Mouse (Mus musculus) c-Kit-positive CD71-positive TER-119-positive erythroid progenitor cells, embryonic 14.5 days (primary cell): Measurements from ENCODE around the gene Pip4p1.
A peak's percentile ranks its signal among the peaks of the same experiment; 100 is the strongest.
"Not testable (repeated sequence)": the region's sequence is repeated elsewhere in the genome, so short reads cannot be mapped to it uniquely, and the experiment has no call there.

Source experiments
- DNase-seq: peaks from one replicate; pipeline ENCODE4 v3.0.0-alpha.2; 2013; ENCODE audit warnings: low spot score

Pip4p1 gene

DNA sequence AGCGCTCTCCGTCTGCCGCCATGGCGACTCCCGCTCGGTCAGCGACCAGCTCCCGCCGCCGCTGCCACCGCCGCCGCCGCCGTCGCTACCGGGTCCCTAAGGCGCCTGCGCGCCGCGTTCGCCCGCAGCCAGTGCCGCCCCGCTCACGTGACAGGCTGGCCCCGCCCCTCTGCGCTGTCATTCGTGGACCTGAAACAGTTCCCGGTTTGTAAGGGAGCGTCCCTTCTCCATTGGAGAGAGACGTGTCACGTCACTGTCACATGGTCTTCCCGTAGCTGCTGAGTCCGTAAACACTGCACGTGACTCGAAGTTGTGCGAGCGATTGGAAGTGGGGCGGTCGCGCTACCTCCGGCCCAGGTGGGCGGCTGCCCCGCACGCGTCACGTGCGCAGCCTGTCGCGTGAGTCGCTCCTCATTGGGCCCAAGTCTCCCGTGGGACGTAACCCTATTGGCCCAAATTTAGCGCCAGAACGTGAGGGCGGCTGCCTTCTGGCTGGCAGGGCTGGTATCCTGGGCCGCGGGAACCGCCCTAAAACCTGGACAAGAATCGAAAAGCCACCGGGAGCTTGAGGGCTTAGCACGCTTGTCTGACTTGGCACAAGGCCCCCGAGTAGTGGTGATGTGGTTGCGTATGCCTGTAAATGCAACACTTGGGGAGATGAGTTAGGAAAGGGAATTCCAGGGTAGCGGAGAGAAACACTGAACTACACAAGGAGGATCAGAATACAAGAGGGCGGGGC, at the start of gene Pip4p1, which contains the start of gene Pnp:
Gene Pip4p1, minus strand, starts transcription at position 103 of the 739 bp plus-strand sequence.
Gene Pnp, plus strand, starts transcription at position 329 of the 739 bp plus-strand sequence.
- peak; percentile 98 for DNase-seq

DNA sequence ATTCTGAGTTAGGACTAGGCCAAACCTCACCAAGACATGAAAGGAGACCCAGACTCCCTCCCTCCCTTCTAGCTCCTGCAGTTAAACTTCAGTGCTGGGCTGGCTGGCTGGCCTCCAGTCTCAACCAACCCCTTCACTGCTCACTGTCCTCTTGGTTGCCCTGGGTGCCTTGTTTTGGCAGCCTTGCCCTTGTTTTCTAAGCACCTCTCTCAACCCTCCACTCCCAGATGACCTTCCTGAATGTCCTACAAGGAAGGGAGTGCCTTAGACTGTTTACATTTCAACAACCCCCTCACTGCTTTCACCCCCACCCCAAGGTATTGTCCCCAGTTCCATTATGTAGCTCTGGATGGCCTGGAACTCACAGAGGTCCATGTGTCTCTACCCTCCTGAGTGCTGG, 49.0 kb upstream of the Pip4p1 start:
- DNase-seq = no peak

DNA sequence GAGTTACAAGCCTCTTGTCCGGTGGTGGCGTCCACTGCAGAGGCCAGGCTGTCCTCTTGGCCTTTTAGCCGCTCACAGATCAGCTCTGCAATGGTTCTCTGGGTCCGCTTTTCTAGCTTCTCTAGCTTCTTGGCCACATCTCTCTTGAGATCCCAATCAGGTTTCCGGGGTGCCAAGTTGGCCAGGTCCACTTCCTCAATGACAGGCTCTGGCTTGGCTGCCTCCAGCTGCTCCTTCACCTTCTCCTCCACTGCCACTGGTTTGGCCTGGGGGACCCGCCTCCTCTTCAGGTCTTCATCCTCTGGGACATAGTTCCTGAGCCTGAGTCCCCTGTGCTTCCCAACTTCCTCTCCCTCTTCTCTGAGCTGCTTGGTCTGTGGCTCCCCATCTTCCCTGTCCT, 47.8 kb upstream of the Pip4p1 start:
- DNase-seq = not testable (repeated sequence)

DNA sequence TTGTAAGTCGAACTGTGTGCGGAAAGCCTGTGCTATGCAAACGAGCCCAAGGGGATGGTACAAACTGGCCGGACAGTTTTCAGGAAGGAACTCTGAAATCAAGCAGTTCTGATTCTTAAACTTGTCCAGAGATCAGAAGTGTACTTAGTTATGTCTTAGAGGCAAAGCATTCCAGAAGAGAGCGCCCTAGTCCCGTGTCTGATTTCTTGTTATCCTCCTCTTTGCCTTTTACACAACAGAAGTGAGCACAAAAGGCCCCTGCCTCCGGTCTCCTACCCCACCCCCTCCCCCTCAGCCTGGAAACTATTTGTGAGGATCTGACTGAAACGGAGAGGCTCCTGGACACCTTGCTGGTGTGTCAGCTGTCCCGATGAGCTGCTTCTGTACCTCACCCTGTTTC, 46.0 kb upstream of the Pip4p1 start:
- DNase-seq = no peak

DNA sequence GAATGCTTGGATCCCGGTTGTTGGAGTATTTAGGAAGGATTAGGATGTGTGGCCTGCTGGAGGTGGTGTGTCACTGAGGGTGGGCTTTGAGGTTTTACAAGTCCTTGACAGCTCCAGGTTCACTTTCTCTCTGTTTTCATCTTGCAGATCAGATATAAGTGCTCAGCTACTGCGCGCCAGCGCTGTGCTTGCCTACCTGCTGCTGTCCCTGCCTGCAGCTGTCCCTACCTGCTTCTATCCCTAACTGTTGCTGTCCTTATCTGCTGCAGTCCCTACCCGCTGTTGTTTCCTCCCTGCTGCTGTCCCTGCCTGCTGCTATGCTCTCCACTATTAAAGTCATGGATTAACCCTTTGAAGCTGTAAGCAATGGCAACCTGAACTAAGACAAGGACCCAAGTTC, 44.3 kb upstream of the Pip4p1 start:
- DNase-seq = no peak

DNA sequence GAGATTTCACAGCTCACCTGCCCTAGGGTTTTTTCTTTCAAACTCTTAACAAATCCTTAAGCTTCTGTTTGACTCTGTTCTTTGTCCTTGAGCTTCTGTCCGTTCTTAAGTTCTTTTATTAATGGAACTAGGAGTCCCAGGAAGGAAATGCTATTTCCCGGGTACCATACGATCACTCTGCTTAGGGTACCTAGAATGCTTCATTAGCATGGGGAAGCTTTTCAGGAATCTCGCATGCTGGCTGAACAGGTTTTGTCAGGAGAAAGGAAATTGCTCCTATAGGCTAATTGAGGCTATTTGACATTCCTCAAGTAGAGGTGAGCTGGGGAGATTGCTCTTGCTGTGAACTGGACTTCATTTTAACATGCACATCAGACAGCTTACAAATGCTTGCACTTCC, 43.0 kb upstream of the Pip4p1 start:
- DNase-seq = no peak

DNA sequence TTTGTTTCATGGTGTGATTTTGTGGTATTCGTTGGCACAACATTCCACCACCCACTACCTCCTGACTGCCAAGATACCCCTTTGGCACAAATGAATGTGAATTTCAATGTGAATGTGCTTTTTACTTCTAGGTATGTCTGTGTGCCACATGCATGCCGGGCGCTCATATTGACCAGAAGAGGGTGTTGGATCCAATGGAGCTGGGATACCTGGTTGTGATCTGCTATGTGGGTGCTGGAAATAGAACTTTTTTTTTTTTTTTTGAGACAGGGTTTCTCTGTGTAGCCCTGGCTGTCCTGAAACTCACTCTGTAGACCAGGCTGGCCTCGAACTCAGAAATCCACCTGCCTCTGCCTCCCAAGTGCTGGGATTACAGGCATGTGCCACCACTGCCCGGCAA, 42.4 kb upstream of the Pip4p1 start:
- DNase-seq = not testable (repeated sequence)

DNA sequence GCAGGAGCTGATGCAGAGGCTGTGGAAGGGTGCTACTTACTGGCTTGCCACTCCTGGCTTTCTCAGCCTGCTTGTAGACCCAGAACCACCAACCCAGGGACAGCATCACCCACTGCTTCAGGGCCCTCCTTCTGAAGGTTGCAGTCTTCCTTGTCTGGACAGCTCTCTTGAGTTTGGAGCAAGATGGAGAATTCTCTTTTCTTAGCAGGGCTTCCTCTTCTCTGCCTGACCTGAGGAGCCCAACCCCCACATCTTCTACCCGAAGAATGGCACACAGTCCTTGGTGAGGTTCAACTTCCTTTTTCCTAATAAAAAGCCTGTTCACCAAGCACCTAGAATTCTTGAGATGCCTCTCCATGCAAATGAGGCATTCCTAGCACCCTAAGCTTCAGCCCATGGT, 40.2 kb upstream of the Pip4p1 start:
- no peak for DNase-seq

DNA sequence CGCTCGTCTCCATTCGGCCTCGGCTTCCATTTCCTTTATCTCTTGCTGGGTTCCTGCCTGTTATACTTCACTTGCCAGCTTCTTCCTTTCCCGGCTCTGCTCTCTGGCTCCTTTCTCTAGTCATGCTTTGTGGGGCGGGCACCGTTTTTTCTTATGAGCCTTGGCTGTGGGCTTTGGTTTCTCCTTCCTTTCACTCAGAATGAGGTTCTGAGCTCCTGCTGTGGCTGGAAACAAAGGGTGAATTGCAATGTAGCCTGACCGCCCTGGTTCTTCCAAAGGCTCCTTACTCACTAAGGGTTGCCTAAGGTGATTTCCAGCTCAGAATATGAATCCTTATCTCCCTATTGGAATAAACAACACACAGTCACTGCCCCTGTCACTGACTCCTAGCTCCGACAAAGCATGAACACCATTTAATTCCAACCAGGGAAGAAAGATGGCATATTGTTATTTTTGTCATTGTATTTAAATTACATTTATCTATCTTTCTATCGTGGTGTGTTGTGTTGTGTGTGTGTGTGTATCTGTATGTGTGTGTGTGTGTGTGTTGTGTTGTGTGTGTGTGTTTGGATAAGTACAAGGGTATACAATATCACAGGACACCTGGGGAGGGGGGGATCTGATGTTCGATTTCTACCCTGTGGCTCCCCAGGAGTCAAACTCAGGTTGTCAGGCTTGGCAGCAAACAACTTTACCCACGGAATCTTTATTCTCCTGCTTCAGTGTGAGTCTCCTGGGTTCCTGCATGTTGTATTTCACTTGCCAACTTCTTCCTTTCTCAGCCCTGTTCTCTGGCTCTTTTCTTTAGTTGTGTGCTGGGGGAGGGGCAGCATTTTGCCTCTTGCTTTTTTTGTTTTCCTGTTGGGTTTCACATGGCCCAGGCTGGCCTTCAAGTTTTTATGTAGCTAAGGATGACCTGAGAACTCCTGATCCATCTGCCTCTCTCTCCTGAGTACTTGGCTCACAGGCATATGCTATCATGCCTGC, 39.2 kb upstream of the Pip4p1 start:
- DNase-seq = no peak

DNA sequence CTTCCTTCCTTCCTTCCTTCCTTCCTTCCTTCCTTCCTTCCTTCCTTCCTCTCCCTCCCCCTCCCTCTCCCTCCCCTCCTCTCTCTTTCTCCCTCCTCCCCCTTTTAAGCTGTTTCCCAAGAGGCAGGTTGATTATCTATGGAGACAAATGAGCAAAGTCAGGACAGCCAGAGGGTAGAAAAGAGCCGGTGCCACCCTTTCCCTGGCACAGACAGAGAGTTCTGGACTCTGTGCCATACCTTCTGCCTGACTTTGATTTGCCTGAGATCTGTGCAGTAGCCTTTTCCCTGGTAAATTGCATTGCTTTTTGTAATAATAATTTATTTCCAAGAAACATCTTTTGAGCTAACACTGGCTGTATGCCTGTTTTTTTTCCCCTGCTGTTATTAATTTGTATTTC, 38.4 kb upstream of the Pip4p1 start:
- no peak for DNase-seq

DNA sequence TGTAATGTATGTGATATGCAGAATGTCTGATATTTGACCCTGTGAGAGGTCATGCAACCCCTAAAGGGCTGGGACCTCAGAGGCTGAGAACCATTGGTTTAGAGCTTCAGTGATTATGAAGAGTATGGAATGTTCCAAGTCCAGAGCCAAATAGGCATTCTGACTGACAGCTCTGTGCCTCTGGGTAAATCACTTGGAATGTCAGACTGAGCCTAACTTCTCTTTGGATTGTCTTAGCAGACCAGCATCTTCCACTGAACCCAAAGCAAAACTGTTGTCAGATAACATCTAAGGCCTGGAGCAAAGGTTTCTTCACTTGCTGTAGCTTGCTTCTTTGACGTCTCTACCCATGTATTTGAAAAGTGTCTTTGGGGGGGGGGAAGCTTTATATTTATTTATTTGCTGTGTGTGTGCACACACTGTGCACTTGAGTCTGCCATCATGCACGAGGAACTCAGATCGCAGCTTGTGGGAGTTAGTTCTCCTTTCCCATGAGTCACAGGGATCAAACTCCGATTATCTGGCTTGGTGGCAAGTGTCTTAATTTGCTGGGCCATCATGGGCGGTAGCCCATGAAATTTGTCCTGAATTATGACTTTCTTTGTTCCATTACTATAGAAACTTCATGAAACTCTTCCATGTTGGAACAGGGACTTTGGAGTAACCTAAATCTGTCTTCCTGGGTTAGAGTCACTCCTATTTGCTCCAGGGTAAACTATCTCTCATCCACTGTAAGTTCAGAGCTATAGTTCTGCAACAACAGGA, 37.7 kb upstream of the Pip4p1 start:
- no peak for DNase-seq

DNA sequence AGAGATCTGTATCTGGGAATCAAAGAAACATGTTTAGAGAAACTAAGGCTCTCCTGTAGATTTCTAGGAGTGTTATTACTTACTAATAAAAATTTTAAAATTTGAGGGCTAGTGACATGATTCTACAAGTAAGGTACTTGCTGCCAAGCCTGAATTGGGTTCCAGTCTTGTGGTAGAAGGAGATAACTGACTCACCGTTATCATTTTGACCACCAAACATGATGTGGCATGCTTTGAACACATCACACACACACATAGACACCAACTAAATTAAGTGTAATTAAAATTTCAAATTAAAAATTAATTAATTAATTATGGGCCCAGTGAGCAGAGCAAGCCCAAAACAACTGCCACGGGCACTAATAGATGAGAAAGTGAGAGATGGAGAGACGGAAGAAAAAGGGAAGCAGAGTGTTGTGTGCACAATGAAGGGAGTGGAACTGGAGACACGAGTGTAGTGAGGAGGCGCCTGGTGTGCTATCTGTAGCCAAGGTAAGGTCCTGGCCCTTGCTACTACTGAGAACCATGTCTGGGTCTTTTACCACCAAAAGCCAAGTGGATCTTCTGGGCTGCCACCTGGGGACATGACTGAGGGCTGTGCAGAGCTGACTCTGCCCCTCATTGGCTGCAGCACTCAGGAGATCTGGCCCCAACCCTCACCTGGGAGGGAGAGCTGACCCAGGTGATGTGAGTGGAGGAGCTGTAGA, 27.8 kb upstream of the Pip4p1 start:
- not testable (repeated sequence) for DNase-seq

DNA sequence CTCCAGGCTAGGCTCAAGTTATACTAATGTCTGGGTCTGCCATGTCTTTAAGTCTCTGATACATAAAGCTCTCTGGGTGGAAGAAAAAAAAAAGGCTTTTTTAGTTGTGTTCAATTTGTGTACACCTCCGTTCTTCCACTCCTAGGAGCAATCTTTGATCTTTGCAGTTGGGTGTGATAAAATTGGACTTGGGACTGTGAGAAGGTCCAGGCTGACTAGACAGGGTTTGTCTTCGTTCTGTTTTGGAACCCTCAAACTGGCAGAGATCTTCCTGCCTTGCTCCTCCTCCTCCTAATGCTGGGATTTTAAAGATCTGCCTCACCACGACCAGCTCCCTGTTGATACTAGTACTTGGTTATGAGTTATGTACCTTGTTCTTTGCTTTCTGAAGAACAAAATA, 26.5 kb upstream of the Pip4p1 start:
- not testable (repeated sequence) for DNase-seq

DNA sequence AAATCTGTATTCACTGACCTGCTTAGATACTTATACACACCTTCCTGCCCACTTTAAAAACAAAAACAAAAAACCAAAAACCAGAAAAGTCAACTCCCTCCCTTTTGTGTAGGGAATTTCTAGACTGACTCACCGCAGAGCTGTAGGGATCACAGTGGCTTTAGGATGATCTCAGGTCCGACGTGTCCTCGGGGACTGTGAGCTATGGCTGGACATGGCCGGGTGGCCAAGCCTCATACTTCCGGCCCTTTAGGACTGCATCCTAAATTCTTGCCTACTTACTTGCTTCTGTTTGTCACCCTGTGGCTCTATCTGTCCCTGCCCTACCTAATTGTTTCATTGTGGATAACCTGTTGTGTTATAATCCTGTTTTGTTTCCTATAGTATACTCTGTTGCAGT, 26.1 kb upstream of the Pip4p1 start:
- not testable (repeated sequence) for DNase-seq

DNA sequence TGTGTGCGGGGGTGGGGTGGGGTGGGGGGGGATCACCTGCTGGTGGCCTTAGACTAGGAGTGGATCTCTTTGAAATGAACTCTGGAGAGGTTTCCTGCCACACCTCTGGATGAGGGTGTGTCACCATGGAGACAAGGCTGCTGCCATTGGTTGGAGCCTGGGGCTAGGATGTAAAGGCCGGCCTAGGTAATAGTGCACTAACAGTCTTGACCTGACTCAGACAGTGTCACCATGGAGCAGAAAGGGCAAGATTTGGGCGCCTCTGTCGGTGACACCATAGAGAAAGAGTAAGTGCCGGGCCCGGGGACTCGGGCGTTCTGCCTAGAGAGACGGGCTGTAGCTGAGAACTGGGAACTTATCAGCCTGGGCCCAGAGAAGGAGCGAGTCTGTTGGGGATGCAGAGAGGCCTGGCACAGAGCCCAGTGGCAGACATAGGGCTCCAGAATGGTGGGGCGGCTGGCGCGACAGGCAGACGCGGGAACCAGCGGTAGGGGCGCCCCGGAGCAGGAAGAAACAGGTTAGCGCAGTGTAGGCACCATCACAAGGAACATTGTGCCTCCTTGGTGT, 25.4 kb upstream of the Pip4p1 start, which contains the start of gene Pnp2:
Gene Pnp2, plus strand, starts transcription at position 51 of the 567 bp plus-strand sequence.
- not testable (repeated sequence) for DNase-seq

DNA sequence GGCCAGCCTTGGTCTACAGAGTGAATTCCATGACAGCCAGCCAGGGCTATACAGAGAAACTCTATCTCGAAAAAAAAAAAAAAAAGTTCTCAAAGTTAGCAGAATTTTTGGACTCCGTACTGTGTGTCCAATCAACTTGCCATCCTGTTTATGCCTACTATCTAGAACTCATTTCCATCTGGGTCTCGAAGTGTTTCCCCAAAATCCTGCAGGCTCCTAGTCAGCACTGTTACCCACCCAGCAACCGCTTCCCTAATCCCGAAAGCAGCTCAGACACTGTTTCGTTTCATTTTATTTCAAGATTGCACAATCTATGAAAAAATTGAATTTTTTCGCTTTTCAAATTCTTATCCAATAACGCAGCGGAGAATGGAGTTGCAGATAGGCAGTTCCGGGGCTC, 24.8 kb upstream of the Pip4p1 start:
- DNase-seq = no peak

DNA sequence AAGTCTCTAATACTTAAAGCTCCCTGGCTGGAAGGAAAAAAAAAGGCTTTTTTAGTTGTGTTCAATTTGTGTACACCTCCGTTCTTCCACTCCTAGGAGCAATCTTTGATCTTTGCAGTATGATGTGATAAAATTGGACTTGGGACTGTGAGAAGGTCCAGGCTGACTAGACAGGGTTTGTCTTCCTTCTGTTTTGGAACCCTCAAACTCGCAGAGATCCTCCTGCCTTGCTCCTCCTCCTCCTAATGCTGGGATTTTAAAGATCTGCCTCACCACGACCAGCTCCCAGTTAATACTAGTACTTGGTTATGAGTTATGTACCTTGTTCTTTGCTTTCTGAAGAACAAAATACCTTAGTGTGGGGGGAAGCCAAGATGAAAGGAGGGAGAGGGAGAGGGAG, 14.9 kb upstream of the Pip4p1 start:
- DNase-seq = not testable (repeated sequence)

DNA sequence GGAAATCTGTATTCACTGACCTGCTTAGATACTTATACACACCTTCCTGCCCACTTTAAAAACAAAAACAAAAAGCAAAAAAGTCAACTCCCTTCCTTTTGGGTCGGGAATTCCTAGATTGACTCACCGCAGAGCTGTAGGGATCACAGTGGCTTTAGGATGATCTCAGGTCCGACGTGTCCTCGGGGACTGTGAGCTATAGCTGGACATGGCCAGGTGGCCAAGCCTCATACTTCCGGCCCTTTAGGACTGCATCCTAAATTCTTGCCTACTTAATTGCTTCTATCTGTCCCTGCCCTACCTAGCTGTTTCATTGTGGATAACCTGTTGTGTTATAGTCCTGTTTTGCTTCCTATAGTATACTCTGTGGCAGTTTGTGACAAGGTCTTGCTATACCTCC, 14.4 kb upstream of the Pip4p1 start:
- not testable (repeated sequence) for DNase-seq

DNA sequence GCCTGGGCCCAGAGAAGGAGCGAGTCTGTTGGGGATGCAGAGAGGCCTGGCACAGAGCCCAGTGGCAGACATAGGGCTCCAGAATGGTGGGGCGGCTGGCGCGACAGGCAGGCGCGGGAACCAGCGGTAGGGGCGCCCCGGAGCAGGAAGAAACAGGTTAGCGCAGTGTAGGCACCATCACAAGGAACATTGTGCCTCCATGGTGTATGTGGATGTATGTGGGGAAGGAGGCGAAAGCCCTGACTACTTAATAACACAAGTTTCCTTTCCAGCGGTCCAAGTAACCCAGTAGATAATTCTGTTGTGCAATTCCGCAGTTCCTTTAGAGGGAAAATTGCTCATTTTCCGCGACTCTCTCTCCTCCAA, 14.0 kb upstream of the Pip4p1 start:
- DNase-seq = not testable (repeated sequence)

DNA sequence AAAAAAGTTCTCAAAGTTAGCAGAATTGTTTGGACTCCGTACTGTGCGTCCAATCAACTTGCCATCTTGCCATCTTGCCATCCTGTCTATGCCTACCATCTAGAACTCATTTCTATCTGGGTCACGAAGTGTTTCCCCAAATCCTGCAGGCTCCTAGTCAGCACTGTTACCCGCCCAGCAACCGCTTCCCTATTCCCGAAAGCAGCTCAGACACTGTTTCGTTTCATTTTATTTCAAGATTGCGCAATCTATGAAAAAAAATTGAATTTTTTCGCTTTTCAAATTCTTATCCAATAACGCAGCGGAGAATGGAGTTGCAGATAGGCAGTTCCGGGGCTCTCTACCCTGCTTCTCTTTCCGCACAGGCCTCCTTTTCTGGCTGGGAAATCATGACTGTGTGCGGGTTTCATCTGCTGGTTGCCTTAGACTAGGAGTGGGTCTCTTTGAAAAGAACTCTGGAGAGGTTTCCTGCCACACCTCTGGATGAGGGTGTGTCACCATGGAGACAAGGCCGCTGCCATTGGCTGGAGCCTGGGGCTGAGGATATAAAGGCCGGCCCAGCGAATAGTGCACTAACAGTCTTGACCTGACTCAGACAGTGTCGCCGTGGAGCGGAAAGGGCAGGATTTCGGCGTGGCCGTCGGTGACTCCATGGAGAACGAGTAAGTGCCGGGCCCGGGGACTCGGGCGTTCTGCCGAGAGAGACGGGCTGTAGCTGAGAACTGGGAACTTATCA, 13.4 kb upstream of the Pip4p1 start, which contains the start of gene Gm49342:
Gene Gm49342, plus strand, starts transcription at position 586 of the 736 bp plus-strand sequence.
- DNase-seq = peak; percentile 93
